Mouse (Mus musculus): Measurements from ENCODE around the gene Cog8. TPM values are rescaled to one million over a fixed set of nuclear protein-coding genes. Genes with fewer than 3 reads are reported as not detected.
"Not testable (repeated sequence)": the region's sequence is repeated elsewhere in the genome, so short reads cannot be mapped to it uniquely, and the experiment has no call there.

Gene Cog8
- total RNA-seq, 2 experiments from 2014 or later = 18.2 to 19.2 TPM

DNA sequence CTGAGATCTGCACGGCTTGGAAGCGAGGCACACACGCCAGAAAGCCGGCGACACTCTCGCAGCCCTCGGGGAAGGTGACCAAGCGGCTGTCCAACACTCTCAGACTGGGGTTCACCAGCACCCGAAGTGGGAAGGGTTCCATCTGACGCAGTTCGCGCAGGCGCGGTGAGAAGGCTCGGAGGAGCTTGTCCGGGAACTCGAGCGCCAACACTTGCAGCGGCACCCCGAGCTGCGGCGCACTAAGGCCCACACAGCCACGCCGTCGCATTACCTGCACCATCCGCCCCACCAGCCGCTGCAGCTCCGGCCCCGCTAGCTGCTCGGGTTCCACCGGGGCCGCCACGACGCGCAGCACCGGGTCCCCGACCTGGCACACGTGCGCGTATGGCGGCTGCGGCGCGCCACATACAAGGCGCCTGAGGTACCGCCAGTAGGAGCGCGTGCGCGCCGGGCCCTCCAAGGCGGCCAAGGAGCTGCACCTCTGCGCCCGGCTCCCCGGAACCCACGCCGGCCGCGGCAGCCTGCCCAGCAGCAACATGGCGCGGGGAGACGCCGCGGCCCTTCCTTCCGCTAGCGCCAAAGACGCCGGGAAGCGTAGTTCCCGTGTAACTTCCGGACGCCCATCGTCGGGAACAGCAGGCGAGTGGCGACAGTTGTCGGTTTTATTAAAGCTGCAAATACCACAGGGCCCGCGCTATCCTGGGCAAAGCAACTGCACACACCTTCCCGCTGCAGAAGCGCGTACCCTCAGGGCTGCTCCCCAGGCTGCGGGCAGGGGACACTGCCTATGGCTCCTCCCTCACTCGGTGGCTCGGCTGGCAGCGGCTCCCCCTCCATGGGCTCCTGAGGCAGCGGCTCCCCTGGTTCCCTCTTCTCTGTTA is 8.2 kb downstream of the Cog8 start, which contains the start of gene Pdf:
Pdf (minus strand) TSS at position 554 of the 881 bp plus-strand sequence.
- peak; percentile 70 for DNase-seq (ENCODE audit: low spot score)
- intact Hi-C loops (cut with DNase I) = loop anchor here (2.0 kb wide), 1 partner anchor 18 kb away; the partner anchor contains the start of gene Vps4a

- intact Hi-C loops (cut with DNase I) = no loop called here
- DNase-seq (ENCODE audit: low spot score) = no peak
These were observed 9.5 kb downstream of the Cog8 start for GRCm38 (mm10) chr8:107046976-107047375.

- intact Hi-C loops (cut with DNase I) = no loop called here
- no peak for DNase-seq (ENCODE audit: low spot score)
These were observed 11.0 kb downstream of the Cog8 start for GRCm38 (mm10) chr8:107045478-107045877.

GRCm38 (mm10) chr8:107040632-107041031 is 15.9 kb downstream of the Cog8 start:
- no peak for DNase-seq (ENCODE audit: low spot score)

GRCm38 (mm10) chr8:107036626-107037025 is 19.9 kb downstream of the Cog8 start:
- DNase-seq (ENCODE audit: low spot score) = no peak
- intact Hi-C loops (cut with DNase I) = no loop called here

More at GRCm38 (mm10) chr8:107040632-107041031, 15.9 kb downstream of the Cog8 start:
- intact Hi-C loops (cut with DNase I) = no loop called here

GRCm38 (mm10) chr8:107035641-107036040 is 20.8 kb downstream of the Cog8 start:
- intact Hi-C loops (cut with DNase I) = no loop called here
- DNase-seq (ENCODE audit: low spot score) = no peak

DNA sequence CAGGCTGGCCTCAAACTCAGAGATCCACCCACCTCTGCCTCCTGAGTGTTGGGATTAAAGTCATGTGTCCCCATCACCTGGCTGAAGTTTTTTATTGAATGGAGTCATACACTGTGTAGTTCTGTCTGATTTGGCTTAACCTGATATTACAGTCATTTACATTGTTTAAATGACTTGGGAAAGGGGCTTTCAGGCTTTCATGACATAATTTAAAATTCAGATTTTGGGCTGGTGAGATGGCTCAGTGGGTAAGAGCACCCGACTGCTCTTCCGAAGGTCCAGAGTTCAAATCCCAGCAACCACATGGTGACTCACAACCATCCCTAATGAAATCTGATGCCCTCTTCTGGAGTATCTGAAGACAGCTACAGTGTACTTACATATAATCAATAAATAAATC is 22.9 kb downstream of the Cog8 start:
- not testable (repeated sequence) for DNase-seq (ENCODE audit: low spot score)

DNA sequence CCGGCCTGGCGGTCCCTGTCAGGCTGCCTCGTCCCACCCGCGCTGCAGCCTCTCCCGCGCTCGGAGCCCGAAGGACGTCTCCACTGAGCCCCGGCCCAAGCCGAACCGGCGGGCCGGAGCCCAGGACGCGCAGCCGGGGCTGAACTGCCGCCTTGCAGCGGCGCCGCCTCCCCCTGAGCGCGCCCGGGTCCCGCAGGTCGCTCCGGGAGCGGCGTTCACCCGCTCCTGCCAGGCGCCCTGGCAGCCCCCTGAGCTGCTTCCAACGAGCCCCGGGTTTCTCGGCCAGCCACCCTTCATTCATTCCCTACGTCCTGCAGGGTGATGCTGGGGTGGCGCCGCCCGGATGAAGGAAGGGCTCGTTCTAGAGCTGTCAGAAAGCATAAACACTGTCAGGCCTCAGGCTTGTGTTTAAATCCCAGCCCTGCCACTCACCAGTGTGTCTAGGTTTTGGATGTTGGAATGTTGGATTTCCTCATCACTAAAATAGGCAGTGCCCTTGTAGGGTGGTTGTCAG is 24.9 kb downstream of the Cog8 start:
- DNase-seq (ENCODE audit: low spot score) = no peak
- intact Hi-C loops (cut with DNase I) = loop anchor here (1.0 to 2.0 kb wide), 3 partner anchors 13 to 25 kb away; partner anchors contain the start of genes Cog8, Nip7 and Pdf

More for the DNA sequence above, 22.9 kb downstream of the Cog8 start:
- intact Hi-C loops (cut with DNase I) = not testable (repeated sequence)

- DNase-seq (ENCODE audit: low spot score) = peak; percentile 91
- intact Hi-C loops (cut with DNase I) = loop anchor here (2.0 kb wide), 2 partner anchors 18 to 26 kb away; partner anchors contain the start of genes Cog8, Nip7 and Pdf
These were observed 25.6 kb downstream of the Cog8 start, which contains the start of gene Vps4a for GRCm38 (mm10) chr8:107030650-107031576. Gene Vps4a, plus strand, starts transcription at chr8:107031222.

DNA sequence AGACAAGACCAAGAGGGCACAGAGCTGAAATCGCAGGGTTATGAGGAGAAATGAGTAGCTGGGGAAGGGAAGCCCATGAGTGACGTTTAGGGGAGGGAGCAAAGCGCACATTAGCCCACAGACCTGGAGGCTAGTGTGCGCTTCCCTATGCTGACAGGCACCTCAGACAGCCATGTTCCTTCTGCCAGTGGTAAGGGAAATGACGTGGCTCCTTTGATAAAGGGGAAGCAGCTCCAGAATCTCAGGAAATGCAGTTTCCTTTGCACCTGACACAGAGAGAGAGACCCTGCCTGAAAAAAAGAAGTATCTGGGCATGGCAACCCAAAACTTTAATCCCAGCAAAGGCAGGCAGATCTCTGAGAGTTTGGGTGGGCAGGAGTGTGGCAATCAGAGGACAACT is 26.4 kb downstream of the Cog8 start:
- intact Hi-C loops (cut with DNase I) = loop anchor here (2.0 kb wide), 2 partner anchors 19 to 27 kb away; partner anchors contain the start of genes Cog8, Nip7 and Pdf
- DNase-seq (ENCODE audit: low spot score) = no peak

DNA sequence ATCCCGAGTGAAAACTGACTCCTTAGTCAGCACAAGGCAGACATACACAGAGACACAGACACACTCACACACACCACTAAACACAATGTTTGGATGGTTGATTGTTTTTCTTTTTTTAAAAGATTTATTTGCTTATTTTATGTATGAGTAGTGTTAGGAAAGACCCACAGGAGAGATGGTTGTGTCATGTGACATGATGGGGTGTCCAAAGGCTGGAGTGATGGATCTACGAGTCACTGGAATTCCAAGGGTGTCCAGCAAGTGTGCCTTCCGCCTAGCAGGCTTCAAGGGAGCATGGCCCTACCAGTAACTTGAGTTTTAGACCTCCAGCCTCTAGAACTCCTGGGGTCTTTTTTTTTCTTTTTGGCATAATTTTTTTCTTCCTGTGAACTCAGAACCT is 27.2 kb downstream of the Cog8 start:
- no peak for DNase-seq (ENCODE audit: low spot score)
- intact Hi-C loops (cut with DNase I) = no loop called here

- DNase-seq (ENCODE audit: low spot score) = no peak
- intact Hi-C loops (cut with DNase I) = no loop called here
These were observed 33.0 kb downstream of the Cog8 start for GRCm38 (mm10) chr8:107023479-107023878.

GRCm38 (mm10) chr8:107014915-107015314 is 41.6 kb downstream of the Cog8 start:
- DNase-seq (ENCODE audit: low spot score) = no peak
- intact Hi-C loops (cut with DNase I) = no loop called here

DNA sequence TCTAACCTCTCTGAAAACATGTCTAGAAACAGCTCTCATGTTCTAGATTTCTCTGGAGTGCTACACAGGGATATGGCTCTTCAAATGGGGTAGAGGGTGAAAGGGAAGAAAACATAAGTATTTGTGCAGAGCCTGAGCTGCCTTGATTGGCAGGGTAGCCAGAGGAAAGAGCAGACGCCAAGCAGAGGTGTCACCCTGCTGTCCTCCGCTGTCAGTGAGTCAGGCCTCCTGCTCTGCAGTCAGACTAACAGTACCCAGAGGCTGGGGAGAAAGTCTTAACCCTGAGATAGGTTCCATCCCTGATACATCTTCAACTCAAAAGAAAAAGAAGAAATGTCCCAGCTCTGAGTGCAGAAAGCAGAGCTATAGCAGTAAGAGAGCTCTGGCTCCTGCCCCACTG is 43.8 kb downstream of the Cog8 start:
- intact Hi-C loops (cut with DNase I) = no loop called here
- DNase-seq (ENCODE audit: low spot score) = no peak

DNA sequence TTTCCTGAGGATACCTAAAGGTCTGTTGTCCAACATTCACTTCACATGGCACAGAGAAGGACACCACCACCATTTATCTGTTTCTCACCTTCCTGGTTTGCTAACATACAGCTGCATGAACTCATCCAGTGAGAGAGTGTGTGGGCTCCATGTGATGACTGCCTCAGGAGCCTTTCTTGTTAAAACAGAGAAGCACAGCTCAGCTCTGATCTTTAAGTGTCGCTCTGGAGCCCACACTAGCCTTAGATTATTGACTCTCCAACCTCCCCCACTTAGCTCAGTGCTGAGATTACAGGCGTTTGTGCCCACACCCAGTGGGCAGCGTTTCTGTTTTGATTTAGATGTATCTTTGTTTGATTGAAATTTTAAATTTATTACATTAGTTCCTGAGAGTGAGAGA is 48.7 kb downstream of the Cog8 start:
- DNase-seq (ENCODE audit: low spot score) = no peak
- intact Hi-C loops (cut with DNase I) = no loop called here

DNA sequence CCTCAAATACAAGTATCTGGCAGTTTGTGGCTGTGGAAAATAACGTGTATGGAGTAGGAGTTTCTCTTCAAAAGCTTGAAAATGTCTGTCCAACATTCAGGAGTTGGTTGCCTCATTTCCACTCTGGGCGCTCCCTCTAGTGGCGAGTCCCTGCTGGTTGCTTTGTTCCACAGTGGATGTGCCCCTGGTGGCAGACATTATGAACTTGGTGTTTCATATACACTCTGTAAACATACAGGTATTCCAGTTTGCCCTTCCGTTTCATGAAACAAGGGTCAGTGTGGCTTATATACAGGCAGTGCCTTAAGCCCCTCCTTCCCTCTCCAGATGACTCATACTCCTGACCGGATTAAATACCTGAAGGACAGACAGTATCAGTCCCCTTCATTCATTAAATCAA is 54.0 kb downstream of the Cog8 start:
- DNase-seq (ENCODE audit: low spot score) = peak; percentile 63
- intact Hi-C loops (cut with DNase I) = loop anchor here (1.0 to 5.0 kb wide), 3 partner anchors 75 to 318 kb away; no protein-coding TSS in a partner anchor

- peak; percentile 50 for DNase-seq (ENCODE audit: low spot score)
These were observed 57.4 kb downstream of the Cog8 start for GRCm38 (mm10) chr8:106999068-106999467.

DNA sequence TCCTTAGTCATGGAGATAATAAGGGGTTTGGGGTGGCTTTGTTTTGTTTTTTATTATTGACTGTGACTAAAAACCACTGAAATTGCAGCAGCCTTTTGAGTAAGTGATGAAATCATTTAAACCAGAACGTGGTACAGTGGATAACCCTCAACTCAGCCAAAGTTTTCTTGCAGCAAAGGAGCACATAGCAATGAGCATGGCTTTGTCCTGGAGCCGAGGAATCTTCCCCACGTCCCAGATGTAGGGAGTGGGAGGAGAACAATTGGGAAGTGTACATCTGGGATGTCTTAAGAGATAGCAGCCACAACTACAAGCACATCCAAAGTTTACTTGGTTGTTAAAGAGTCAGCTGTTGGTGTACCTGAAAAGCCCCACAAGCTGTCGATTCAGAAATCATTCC is 59.1 kb downstream of the Cog8 start:
- intact Hi-C loops (cut with DNase I) = no loop called here
- DNase-seq (ENCODE audit: low spot score) = no peak

More at GRCm38 (mm10) chr8:106999068-106999467, 57.4 kb downstream of the Cog8 start:
- intact Hi-C loops (cut with DNase I) = no loop called here

- intact Hi-C loops (cut with DNase I); DNase-seq (ENCODE audit: low spot score): not testable (repeated sequence)
These were observed 60.1 kb downstream of the Cog8 start for GRCm38 (mm10) chr8:106996339-106996738.

Data from heart, postnatal 25 days (tissue).